Comparison of ENCODE assay signal across 23 mouse cellular contexts in the genomic region with DNA sequence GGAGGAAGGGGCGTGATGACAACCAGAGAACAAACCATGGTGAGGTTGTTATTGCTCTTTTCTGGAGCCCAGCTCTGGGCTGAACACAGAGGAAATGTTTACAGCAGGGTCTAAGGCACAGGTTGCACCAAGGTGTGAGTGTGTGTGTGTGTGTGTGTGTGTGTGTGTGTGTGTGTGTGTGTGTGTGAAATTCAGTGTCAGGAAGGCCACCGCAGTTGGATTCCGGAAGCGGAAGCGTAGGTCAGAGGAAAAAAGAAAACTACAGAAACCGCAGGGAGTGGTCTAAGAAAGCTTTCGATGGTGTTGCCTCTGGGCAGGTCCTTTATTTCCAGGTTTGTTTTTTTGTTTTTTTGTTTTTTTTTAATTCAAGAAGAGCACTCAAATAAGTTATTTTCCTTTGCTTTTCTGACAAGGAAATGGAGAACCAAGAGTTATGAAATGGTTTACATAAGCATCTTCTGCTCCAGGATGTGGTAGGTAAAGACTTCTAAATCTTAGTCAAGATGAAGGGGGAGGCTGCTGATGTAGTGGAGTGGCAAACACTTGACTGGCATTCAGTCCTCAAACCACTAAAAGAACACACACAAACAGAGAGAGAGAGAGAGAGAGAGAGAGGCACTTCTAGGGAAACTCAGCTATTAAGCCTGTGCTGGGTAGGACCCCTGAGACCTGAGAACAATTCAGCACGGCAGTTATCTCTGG. TPM values are rescaled to one million over a fixed set of nuclear protein-coding genes. Genes with fewer than 3 reads are reported as not detected.
DNase-seq lines count a peak whose midpoint lies in the region; ATAC-seq and TF ChIP-seq lines count a peak whose summit lies in the region.
"Had no signal": no experiment of that assay in that cellular context is flagged by ENCODE, and none has a peak within 500 bp of the region (broad histone marks: within the 10 kb centered on the region; RNA-seq: fewer than 3 reads in every experiment).

No protein-coding gene starts in this region.

- peaks cover 38% of the 10 kb centered on the region for H3K36me3 ChIP-seq in macrophage (ENCODE audit: inconsistent target)
- H3K36me3 ChIP-seq in stomach, postnatal 0 days (ENCODE audit: control insufficient read depth, insufficient read depth, low read length) = no peaks in the 10 kb centered on the region
- H3K36me3 ChIP-seq: heart, embryonic 15.5 days; hindbrain, embryonic 15.5 days; midbrain, embryonic 10.5 days had no signal

- H3K4me2 ChIP-seq in stomach, postnatal 0 days (replicated peaks; ENCODE audit: low read depth) = no peak overlapping the region
- H3K4me2 ChIP-seq: heart, embryonic 15.5 days; hindbrain, embryonic 15.5 days had no signal

- H3K9ac ChIP-seq in stomach, postnatal 0 days (ENCODE audit: low read length) = no peak overlapping the region
- H3K9ac ChIP-seq: heart, embryonic 15.5 days; hindbrain, embryonic 15.5 days had no signal

- TF ChIP-seq EP300 in stomach, postnatal 0 days (optimal IDR thresholded peaks at IDR 0.05) = no peak

- H3K27ac ChIP-seq in macrophage = peak overlapping the region; percentile 96
- H3K27ac ChIP-seq in stomach, postnatal 0 days (replicated peaks) = no peak overlapping the region
- H3K27ac ChIP-seq: heart, adult 2 months; heart, embryonic 15.5 days; hindbrain, embryonic 15.5 days; layer of hippocampus, adult 2 months; midbrain, embryonic 10.5 days had no signal

- peak; percentile 30 for DNase-seq in lung, postnatal 36 days
- DNase-seq in lung, postnatal 10 days = no peak
- DNase-seq in CD4-positive, CD25-positive, alpha-beta regulatory T cell, adult 2 months (ENCODE audit: low read depth, low spot score) = peak; percentile 61
- DNase-seq in stomach, postnatal 0 days (ENCODE audit: low spot score) = no peak
- no peak for DNase-seq in testis, postnatal 10 days (ENCODE audit: low spot score)
- DNase-seq: adrenal gland, adult 2 months; cerebellum, adult 9-10 months; gastrocnemius, postnatal 14 days; heart, adult 2 months; heart, postnatal 36 days; kidney, postnatal 25 days; lung, adult 2 months; lung, postnatal 4 days had no signal

- peaks cover 58% of the 10 kb centered on the region for H3K79me2 ChIP-seq in macrophage (ENCODE audit: inconsistent target)

- no peaks in the 10 kb centered on the region for H3K27me3 ChIP-seq in stomach, postnatal 0 days (ENCODE audit: control insufficient read depth, insufficient read depth, low read length)

- WGBS in macrophage (ENCODE audit: missing documents) = 13% methylated on average over 5 of the region's 8 CpGs
- WGBS in stomach, postnatal 0 days = 88% methylated on average over 8 of the region's 8 CpGs

- peak overlapping the region; percentile 69 for H3K4me3 ChIP-seq in macrophage (ENCODE audit: inconsistent target)
- H3K4me3 ChIP-seq in stomach, postnatal 0 days (ENCODE audit: low read depth, low read length) = no peak overlapping the region
- H3K4me3 ChIP-seq: heart, adult 2 months; heart, embryonic 15.5 days; hindbrain, embryonic 15.5 days; layer of hippocampus, adult 2 months; midbrain, embryonic 10.5 days had no signal

- no peak for TF ChIP-seq CTCF in stomach, postnatal 0 days (IDR thresholded peaks at IDR 0.05; ENCODE audit: low read depth)

- peak; percentile 67 for ATAC-seq in activated CD4-positive, CD25-positive, alpha-beta regulatory T cell, adult 4 months
- no peak for ATAC-seq in stomach, postnatal 0 days (ENCODE audit: low FRiP score, low TSS enrichment)
- no peak for ATAC-seq in monocyte, adult 5-6 weeks (replicated peaks; ENCODE audit: insufficient number of reproducible peaks, low FRiP score, low TSS enrichment, poor library complexity, severe bottlenecking)
- ATAC-seq: forebrain, embryonic 14.5 days; intestine, embryonic 16.5 days had no signal

- no peaks in the 10 kb centered on the region for H3K9me3 ChIP-seq in stomach, postnatal 0 days (ENCODE audit: control insufficient read depth, low read length)
- H3K9me3 ChIP-seq: heart, embryonic 15.5 days; hindbrain, embryonic 15.5 days; midbrain, embryonic 10.5 days had no signal

- H3K4me1 ChIP-seq in stomach, postnatal 0 days (replicated peaks; ENCODE audit: control insufficient read depth, insufficient read depth) = no peaks in the 10 kb centered on the region

RNA-seq across cellular contexts. Expression of gene Hk3, which starts 3.1 kb away (rescaled TPM):
- polyA plus RNA-seq in activated CD4-positive, CD25-positive, alpha-beta regulatory T cell, adult 4 months (2017; shearing (Covaris generic)) = under 1 TPM; 0.41 to 0.68 TPM
- total RNA-seq in macrophage (2018; cell fraction: chromatin; rRNA removed) = 1,000 to 10,000 TPM in 15 of 26 experiments, 100 to 1,000 TPM in 11; 632 to 1,383 (median 1,103) TPM
- total RNA-seq in macrophage (2018; cell fraction: cytosol; rRNA removed) = 100 to 1,000 TPM; 185 to 535 (median 280) TPM
- 1,000 to 10,000 TPM in 7 of 26 experiments, 100 to 1,000 TPM in 19; 433 to 1,265 (median 671) TPM for total RNA-seq in macrophage (2018; cell fraction: nucleus; rRNA removed)
- 180 to 276 TPM (median 182 TPM) in 3 replicates for polyA plus RNA-seq in macrophage (2018)
- 0.69 TPM in 2 replicates for polyA plus RNA-seq in stomach, postnatal 0 days (2015; fragmentation: Nextera tagmentation; extraction: Ambion mirVana)
- 27.2 to 72.1 TPM (median 36.8 TPM) in 3 replicates for total RNA-seq in monocyte, adult 5-6 weeks (2017)
- polyA plus RNA-seq: C2C12 had no signal

Comparison
In these comparisons a context has a peak if more than half of its experiments do, and no peak if none do; other contexts are left out.
1. DNase-seq: peak in lung, postnatal 36 days (single experiment) and CD4-positive, CD25-positive, alpha-beta regulatory T cell, adult 2 months (single experiment); none in lung, postnatal 10 days (single experiment), stomach, postnatal 0 days (single experiment) and testis, postnatal 10 days (single experiment).
2. RNA of gene Hk3, which starts 3.1 kb away (polyA plus RNA-seq): 180 to 276 TPM in macrophage; 0.69 TPM in stomach, postnatal 0 days and 0.41 to 0.68 TPM in activated CD4-positive, CD25-positive, alpha-beta regulatory T cell, adult 4 months; every median in the first group is over 100 times any median in the second.